Mouse (Mus musculus) liver, embryonic 14.5 days (tissue): Measurements from ENCODE around the gene Tacr2. TPM values are rescaled to one million over a fixed set of nuclear protein-coding genes. Genes with fewer than 3 reads are reported as not detected.

Experiments
- ATAC-seq: fragments of 200-750 bp; cut with Nextera tagmentation; 2 replicates; pipeline ENCODE4 v1.8.0; 2017; ENCODE audit warnings: moderate number of reproducible peaks, mild to moderate bottlenecking, moderate library complexity; ENCODE audit not compliant: insufficient read depth
- DNase-seq, 3 experiments: peaks; one replicate each; pipeline ENCODE4 v3.0.0-alpha.2; 2012 to 2013; ENCODE audit warnings: low read depth in 3 of 3, low spot score in 3 of 3
- H3K27ac ChIP-seq: fragments of 300-500 bp; sonication (generic); 2 replicates; pipeline ENCODE4 v1.5.1; 2014; ENCODE audit warnings: moderate library complexity, mild to moderate bottlenecking, control low read depth, inconsistent platforms
- H3K27me3 ChIP-seq: fragments of 300-500 bp; sonication (generic); 2 replicates; pipeline ENCODE4 v1.6.1; 2014; ENCODE audit warnings: mild to moderate bottlenecking, low read length, moderate library complexity; ENCODE audit not compliant: control insufficient read depth, insufficient read depth
- H3K36me3 ChIP-seq: fragments of 300-500 bp; sonication (generic); replicated peaks from 2 replicates; pipeline ENCODE4 v1.6.1; 2014; ENCODE audit warnings: low read depth; ENCODE audit not compliant: control insufficient read depth, insufficient read depth
- H3K4me1 ChIP-seq, 2 experiments: fragments of 200-500 bp in 1 of 2; fragments of 300-500 bp in 1 of 2; sonication (generic) in 1 of 2; replicated peaks; 2 replicates each; pipeline ENCODE4 v1.6.1; 2012 to 2014; ENCODE audit warnings: antibody characterized with exemption in 1 of 2, inconsistent platforms in 1 of 2, low read length in 1 of 2; ENCODE audit not compliant: control insufficient read depth in 2 of 2, insufficient read depth in 2 of 2
- H3K4me2 ChIP-seq: fragments of 300-500 bp; sonication (generic); 2 replicates; pipeline ENCODE4 v1.6.1; 2014; ENCODE audit warnings: low read depth, mild to moderate bottlenecking, control low read depth, moderate library complexity
- H3K4me3 ChIP-seq, 2 experiments: fragments of 200-500 bp in 1 of 2; fragments of 300-500 bp in 1 of 2; sonication (generic) in 1 of 2; 2 replicates each; pipeline ENCODE4 v1.5.1; 2012 to 2014; ENCODE audit warnings: low read depth in 2 of 2, low read length in 2 of 2, mild to moderate bottlenecking in 2 of 2, control low read depth in 1 of 2, inconsistent platforms in 1 of 2, moderate library complexity in 1 of 2; ENCODE audit not compliant: insufficient read depth in 1 of 2
- H3K9ac ChIP-seq: fragments of 300-500 bp; sonication (generic); replicated peaks from 2 replicates; pipeline ENCODE4 v1.6.1; 2014; ENCODE audit warnings: mild to moderate bottlenecking, control low read depth, moderate library complexity
- H3K9me3 ChIP-seq: fragments of 300-500 bp; sonication (generic); 2 replicates; pipeline ENCODE4 v1.6.1; 2016; ENCODE audit warnings: low read length, mixed read lengths; ENCODE audit not compliant: control insufficient read depth
- CTCF ChIP-seq: IDR thresholded peaks from 2 replicates; pipeline ENCODE4 v1.5.1; 2016; ENCODE audit warnings: antibody characterized with exemption, low read depth, control low read depth
- EP300 ChIP-seq: IDR thresholded peaks from 2 replicates; pipeline ENCODE4 v1.6.1; 2016; ENCODE audit warnings: antibody characterized with exemption, low read depth
- WGBS: fragments of 180-500 bp; shearing (Covaris S2); extraction: QIAGEN DNeasy Blood & Tissue Kit; methylation state at CpG from one replicate; pipeline ENCODE4 v1.1.7; 2014; ENCODE audit not compliant: insufficient replicate concordance; 5-methylcytosine and 5-hydroxymethylcytosine counted together
- polyA plus RNA-seq, 2 experiments: library from polyadenylated mRNA; depleted of rRNA in 1 of 2; stranded (reverse) in 1 of 2; unstranded in 1 of 2; fragments of >200 nt; fragmentation: Nextera tagmentation in 1 of 2; extraction: Ambion mirVana in 1 of 2; gene quantifications; 2 replicates each; pipeline versions ENCODE4 v1.2.1 to v1.2.3; 2012 to 2014

Tacr2 gene
- polyA plus RNA-seq, 2 experiments: not detected

GRCm38 (mm10) chr10:62308896-62309491 lies 56.8 kb downstream of the Tacr2 start:
- no peak overlapping the region for H3K4me3 ChIP-seq
- peaks cover 0 to 9% of the 10 kb centered on the region in 2 experiments; a peak in 2 of 4 replicates for H3K4me1 ChIP-seq
- no peaks in the 10 kb centered on the region for H3K9me3 ChIP-seq
- no peak overlapping the region for H3K9ac ChIP-seq
- DNase-seq: no peak
- H3K27ac ChIP-seq: no peak overlapping the region
- H3K4me2 ChIP-seq: no peak overlapping the region
- WGBS: 92% methylated on average over 11 of the region's 11 CpGs
- peaks cover 56% of the 10 kb centered on the region for H3K36me3 ChIP-seq
- H3K27me3 ChIP-seq: no peaks in the 10 kb centered on the region
- ATAC-seq: no peak
- TF ChIP-seq CTCF: no peak
- no peak for TF ChIP-seq EP300

DNA sequence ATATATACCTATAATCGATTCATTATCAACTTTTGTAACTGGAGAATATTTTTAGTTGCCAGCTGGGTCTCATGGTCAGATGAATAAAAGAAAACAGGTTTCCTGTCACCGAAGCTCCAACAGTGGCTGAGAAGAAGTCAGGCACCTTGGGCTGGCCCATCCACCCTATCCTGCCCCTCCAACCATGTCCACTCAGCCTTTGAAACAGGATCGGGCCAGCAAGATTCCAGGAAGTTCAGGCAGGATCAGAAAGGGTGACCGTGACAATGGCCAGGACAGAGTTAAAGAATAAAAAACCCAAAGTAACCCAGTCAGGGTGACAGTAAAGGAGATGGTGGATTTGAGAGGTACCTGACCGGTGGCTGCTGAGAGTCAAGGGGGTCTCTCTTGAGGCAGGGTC lies 57.4 kb downstream of the Tacr2 start:
- 89% methylated on average over 5 of the region's 5 CpGs for WGBS
- Histone ChIP-seq H3K36me3 (peaks cover 56% of the 10 kb centered on the region), H3K9ac (no peak overlapping the region), H3K9me3 (no peaks in the 10 kb centered on the region), H3K4me2 (no peak overlapping the region), H3K27ac (no peak overlapping the region), H3K4me3 (no peak overlapping the region), H3K4me1 (peaks cover 0 to 10% of the 10 kb centered on the region in 2 experiments; a peak in 2 of 4 replicates), H3K27me3 (no peaks in the 10 kb centered on the region)
- ATAC-seq: no peak
- DNase-seq: no peak
- TF ChIP-seq CTCF: no peak
- no peak for TF ChIP-seq EP300

DNA sequence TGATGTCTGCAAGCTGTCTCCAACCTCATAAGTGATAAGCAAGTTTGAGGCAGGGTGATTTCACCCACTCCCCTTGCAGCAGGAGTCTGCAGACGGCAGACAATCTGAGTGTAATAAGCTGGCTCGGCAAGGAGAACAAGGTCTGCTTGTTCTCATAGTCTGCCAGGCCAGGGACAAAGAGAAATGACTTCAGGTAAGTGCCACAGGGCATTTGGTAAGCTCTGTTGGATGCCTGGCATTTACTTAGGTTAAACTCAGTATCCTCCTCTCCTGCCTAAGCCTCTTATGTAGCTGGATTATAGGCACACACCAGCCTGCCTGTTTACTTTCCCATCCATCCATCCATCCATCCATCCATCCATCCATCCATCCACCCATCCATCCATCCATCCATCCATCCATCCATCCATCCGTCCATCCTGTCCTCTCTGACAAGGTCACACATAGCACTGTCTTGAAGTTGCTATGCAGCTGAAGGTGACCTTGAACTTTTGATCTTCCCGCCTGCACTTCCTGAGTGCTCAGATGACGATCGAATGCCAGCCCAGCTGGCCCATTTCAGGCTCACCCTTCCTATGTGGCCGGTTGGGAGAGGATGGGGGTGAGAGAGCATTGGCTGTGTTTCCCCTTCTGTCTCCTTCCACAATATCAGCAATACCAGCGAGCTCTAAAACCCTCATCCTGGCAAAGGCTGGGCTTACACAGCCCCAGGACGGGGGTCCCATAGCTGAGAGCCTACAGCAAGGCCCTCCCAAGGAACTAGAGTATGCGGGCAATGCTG lies 58.2 kb downstream of the Tacr2 start:
- Histone ChIP-seq H3K9me3 (no peaks in the 10 kb centered on the region), H3K36me3 (peaks cover 63% of the 10 kb centered on the region), H3K9ac (no peak overlapping the region), H3K27me3 (no peaks in the 10 kb centered on the region), H3K4me1 (peaks cover 0 to 10% of the 10 kb centered on the region in 2 experiments; a peak in 2 of 4 replicates), H3K4me3 (no peak overlapping the region), H3K4me2 (no peak overlapping the region), H3K27ac (no peak overlapping the region)
- 77% methylated on average over 10 of the region's 10 CpGs for WGBS
- TF ChIP-seq EP300 (no peak), CTCF (no peak)
- ATAC-seq: no peak
- no peak for DNase-seq

DNA sequence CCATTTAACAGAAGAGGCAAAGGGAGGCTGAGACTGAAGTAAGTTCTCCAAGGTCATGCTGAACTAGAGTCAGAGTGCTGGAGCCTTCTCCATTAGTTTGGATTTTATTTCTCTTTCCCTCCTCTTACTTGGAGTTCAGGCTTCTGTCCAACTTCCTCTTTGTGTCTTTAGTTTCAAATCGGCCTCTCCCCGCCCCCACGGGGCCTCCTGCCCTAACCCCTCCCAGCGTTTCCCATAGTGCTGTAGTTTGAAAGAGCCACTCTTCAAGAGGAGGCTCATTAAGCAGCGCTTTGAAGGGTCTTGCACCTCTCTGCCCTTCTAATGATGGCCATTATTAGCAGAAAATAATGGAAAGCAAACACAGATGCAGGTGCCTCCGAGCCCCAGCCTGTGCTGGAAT lies 59.2 kb downstream of the Tacr2 start:
- Histone ChIP-seq H3K9me3 (no peaks in the 10 kb centered on the region), H3K4me3 (no peak overlapping the region), H3K27me3 (no peaks in the 10 kb centered on the region), H3K9ac (no peak overlapping the region; the same call in 1 of the 2 replicates), H3K4me1 (peaks cover 0 to 10% of the 10 kb centered on the region in 2 experiments; a peak in 2 of 4 replicates), H3K27ac (no peak overlapping the region), H3K4me2 (no peak overlapping the region), H3K36me3 (peaks cover 73% of the 10 kb centered on the region)
- no peak for DNase-seq
- ATAC-seq: no peak
- 33% methylated on average over 6 of the region's 6 CpGs for WGBS
- TF ChIP-seq EP300 (no peak), CTCF (no peak)

DNA sequence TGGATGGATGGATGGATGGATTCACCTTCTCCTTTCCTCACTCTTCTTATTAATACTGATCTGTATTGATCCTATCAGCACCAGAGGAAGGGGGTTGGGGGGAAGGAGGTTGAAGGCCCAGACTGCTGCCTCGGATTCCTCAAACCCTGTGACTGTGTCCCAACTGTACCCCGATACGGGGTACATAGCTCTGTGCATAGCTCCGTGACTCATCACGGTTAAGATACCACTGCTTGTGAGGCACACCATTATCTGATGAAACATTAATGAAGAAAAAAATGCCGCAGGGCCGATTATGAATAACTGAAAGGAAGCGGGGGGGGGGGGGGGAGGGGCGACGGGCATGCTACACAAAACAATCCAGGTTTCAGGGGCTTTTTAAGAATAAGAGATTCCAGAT lies 60.9 kb downstream of the Tacr2 start:
- peaks cover 0 to 10% of the 10 kb centered on the region in 2 experiments; a peak in 2 of 4 replicates for H3K4me1 ChIP-seq
- H3K27me3 ChIP-seq: no peaks in the 10 kb centered on the region
- H3K36me3 ChIP-seq: peaks cover 68% of the 10 kb centered on the region
- no peak for DNase-seq
- TF ChIP-seq EP300 (no peak), CTCF (no peak)
- H3K4me2 ChIP-seq: no peak overlapping the region
- H3K27ac ChIP-seq: no peak overlapping the region
- no peaks in the 10 kb centered on the region for H3K9me3 ChIP-seq
- peak; percentile 33; the same call in 1 of the 2 replicates for ATAC-seq
- H3K9ac ChIP-seq: no peak overlapping the region
- 33% methylated on average over 10 of the region's 10 CpGs for WGBS
- no peak overlapping the region for H3K4me3 ChIP-seq
